Mouse (Mus musculus) heart, embryonic 13.5 days (tissue): ENCODE measurements at regions not wholly inside any gene's neighbourhood (a gene's known extent, or its start where the extent isn't known, plus 50 kb on each side); places are given as distances from the start of the nearest gene placed in this dataset.
A peak's percentile ranks its signal among the peaks of the same experiment; 100 is the strongest.

Source experiments
- ATAC-seq: fragments of 200-750 bp; cut with Nextera tagmentation; 2 replicates; pipeline ENCODE4 v1.8.0; 2017; ENCODE audit warnings: moderate TSS enrichment; ENCODE audit not compliant: insufficient number of reproducible peaks, low FRiP score, low TSS enrichment; ENCODE audit errors: extremely low read depth
- H3K27ac ChIP-seq: fragments of 300-500 bp; sonication (generic); replicated peaks from 2 replicates; pipeline ENCODE4 v1.5.1; 2015; ENCODE audit warnings: moderate library complexity, mild to moderate bottlenecking, inconsistent platforms
- H3K27me3 ChIP-seq: fragments of 300-500 bp; sonication (generic); replicated peaks from 2 replicates; pipeline ENCODE4 v1.6.1; 2015; ENCODE audit warnings: mild to moderate bottlenecking, inconsistent platforms
- H3K36me3 ChIP-seq: fragments of 300-500 bp; sonication (generic); 2 replicates; pipeline ENCODE4 v1.6.1; 2015; ENCODE audit warnings: mild to moderate bottlenecking, inconsistent platforms
- H3K4me1 ChIP-seq: fragments of 300-500 bp; sonication (generic); 2 replicates; pipeline ENCODE4 v1.6.1; 2015; ENCODE audit warnings: inconsistent platforms
- H3K4me2 ChIP-seq: fragments of 300-500 bp; sonication (generic); 2 replicates; pipeline ENCODE4 v1.6.1; 2015; ENCODE audit warnings: inconsistent platforms, mild to moderate bottlenecking, moderate library complexity
- H3K4me3 ChIP-seq: fragments of 300-500 bp; sonication (generic); 2 replicates; pipeline ENCODE4 v1.5.1; 2015; ENCODE audit warnings: moderate library complexity, mild to moderate bottlenecking, inconsistent platforms
- H3K9ac ChIP-seq: fragments of 300-500 bp; sonication (generic); 2 replicates; pipeline ENCODE4 v1.6.1; 2015; ENCODE audit warnings: inconsistent platforms, mild to moderate bottlenecking, moderate library complexity
- H3K9me3 ChIP-seq: fragments of 300-500 bp; sonication (generic); 2 replicates; pipeline ENCODE4 v1.6.1; 2016; ENCODE audit warnings: inconsistent platforms
- WGBS: fragments of 180-500 bp; shearing (Covaris S2); methylation state at CpG from one replicate; pipeline ENCODE4 v1.1.7; 2015; ENCODE audit warnings: mixed read lengths; 5-methylcytosine and 5-hydroxymethylcytosine counted together

DNA sequence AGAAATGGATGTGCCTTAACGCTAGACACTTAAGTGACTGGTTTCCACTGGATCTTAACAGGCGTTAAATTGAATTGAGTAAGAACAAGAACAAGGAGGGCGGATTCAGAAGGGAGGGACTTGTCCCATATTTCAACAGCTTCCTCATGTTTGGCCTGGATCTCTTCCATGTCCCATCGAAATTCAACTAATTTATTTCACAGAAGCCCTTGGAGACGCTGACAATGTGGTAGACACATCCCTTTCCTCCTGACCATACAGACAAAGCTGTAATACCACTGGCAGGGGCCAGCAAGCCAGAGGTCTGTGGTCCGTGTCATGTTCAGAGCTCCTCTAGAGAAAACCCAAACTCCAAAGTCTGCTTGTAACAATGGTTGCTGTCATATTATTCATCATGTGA is 147.2 kb downstream of the Dact1 start:
- ATAC-seq = no peak
- Histone ChIP-seq H3K36me3 (no peaks in the 10 kb centered on the region), H3K4me1 (peaks cover 23% of the 10 kb centered on the region; the same call in 1 of the 2 replicates), H3K4me2 (no peak overlapping the region), H3K27ac (no peak overlapping the region), H3K4me3 (no peak overlapping the region), H3K9ac (no peak overlapping the region), H3K9me3 (no peaks in the 10 kb centered on the region), H3K27me3 (peaks cover 17% of the 10 kb centered on the region; the same call in 1 of the 2 replicates)
- WGBS = 65% methylated on average over 6 of the region's 6 CpGs

DNA sequence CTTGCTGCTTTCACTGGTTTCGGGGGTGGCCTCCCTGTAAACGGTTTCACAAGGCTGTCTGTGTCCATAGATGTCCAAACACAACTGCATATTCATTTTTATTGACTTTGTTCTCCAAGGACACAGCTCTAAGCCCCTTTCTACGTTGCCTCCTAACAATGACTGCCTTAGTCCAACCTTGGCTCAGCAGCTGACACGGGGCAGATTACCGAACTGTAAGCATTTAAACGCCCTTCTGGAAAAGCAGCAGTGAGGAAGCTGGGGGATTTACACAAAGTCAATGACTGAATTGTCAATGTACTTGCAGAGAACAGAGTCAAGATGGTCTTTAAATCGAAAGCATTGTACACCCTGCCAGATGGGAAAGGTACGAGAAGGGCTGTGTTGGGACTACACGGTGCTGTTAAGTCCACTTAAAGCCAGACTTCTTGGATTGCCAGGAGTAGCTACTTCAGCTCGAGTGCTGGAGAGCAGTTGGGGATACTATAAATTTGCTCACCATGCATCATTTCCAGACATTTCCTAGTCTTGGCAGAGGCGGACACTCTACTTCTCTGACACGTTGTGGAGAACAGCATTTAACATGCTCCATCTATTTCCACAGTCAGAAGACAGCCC is 149.0 kb downstream of the Dact1 start:
- H3K9me3 ChIP-seq = no peaks in the 10 kb centered on the region
- H3K36me3 ChIP-seq = no peaks in the 10 kb centered on the region
- peaks cover 23% of the 10 kb centered on the region; the same call in 1 of the 2 replicates for H3K4me1 ChIP-seq
- no peak overlapping the region for H3K4me2 ChIP-seq
- H3K27me3 ChIP-seq = peaks cover 24% of the 10 kb centered on the region; the same call in 1 of the 2 replicates
- H3K4me3 ChIP-seq = no peak overlapping the region
- WGBS = 60% methylated on average over 12 of the region's 12 CpGs
- H3K27ac ChIP-seq = no peak overlapping the region
- no peak overlapping the region for H3K9ac ChIP-seq
- ATAC-seq = no peak

DNA sequence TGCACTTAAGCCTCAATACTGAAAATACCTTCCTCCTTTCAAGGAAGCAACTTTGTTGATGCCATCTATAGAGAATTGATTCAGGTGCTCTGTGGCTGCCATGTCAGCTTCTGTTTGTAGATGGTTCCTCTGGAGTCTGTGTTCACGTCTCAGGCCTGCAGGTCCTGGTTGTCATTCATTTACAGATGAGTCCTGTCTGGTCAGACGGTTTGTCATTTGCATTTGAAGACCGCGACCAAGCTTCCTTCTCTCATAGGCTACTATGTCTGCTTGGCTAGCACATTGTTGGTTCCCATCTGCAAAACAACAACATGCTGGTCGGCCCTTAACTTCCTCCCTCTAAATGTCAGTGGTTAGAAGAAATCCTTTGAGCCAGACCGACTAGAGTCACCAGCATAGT is 151.0 kb downstream of the Dact1 start:
- Histone ChIP-seq H3K36me3 (no peaks in the 10 kb centered on the region), H3K27me3 (peaks cover 32% of the 10 kb centered on the region)
- 64% methylated on average over 6 of the region's 6 CpGs for WGBS

DNA sequence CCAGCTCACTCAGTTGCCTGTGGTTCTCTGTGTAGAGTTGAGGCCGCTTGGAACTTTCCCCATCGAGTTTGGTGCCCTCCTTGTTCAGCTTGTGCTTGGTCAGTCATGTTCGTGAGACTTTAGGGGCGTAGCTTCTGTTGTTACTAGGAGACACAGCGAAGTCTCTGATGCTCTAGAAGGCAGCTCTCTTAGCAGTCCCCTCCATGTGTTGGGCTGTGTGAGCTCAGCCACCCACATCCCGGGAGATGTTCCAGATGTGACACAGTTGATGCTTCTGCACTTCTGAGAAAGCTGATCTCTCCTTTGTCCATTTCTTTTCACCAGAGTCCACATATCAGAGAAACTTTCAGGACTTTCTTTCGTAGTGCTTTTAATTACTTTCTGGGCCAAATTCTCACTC is 158.1 kb downstream of the Dact1 start:
- ATAC-seq = no peak
- Histone ChIP-seq H3K9me3 (no peaks in the 10 kb centered on the region), H3K27me3 (peaks cover 38% of the 10 kb centered on the region), H3K36me3 (no peaks in the 10 kb centered on the region), H3K4me2 (no peak overlapping the region), H3K27ac (0 out of 2 replicates have a peak overlapping the region, but pooled peaks have one; percentile 17), H3K9ac (no peak overlapping the region), H3K4me3 (no peak overlapping the region), H3K4me1 (peaks cover 32% of the 10 kb centered on the region)
- WGBS = 71% methylated on average over 7 of the region's 7 CpGs

More for the DNA sequence above, 151.0 kb downstream of the Dact1 start:
- no peak overlapping the region for H3K4me3 ChIP-seq
- ATAC-seq = no peak
- H3K9me3 ChIP-seq = no peaks in the 10 kb centered on the region
- no peak overlapping the region for H3K9ac ChIP-seq
- no peak overlapping the region for H3K4me2 ChIP-seq
- no peak overlapping the region for H3K27ac ChIP-seq
- peaks cover 23% of the 10 kb centered on the region; the same call in 1 of the 2 replicates for H3K4me1 ChIP-seq

DNA sequence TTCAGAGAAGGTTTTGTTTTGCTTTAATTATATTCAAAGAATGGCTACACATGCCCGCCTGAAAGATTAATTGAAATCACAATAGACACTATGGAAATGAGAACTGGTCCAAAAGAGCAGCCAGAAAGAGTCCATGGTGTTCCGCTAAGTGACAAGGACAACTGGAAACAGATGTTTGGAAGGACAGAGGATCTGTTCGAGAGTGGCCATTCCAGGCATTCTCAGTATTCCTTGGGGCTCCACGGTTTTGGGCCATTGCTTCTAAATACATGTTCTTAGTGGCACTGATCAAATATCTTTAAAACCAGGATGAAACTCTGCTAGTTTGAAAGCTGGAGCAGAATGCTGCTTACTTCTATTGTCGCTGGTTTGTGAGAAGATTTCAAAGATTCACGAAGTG is 158.6 kb downstream of the Dact1 start:
- Histone ChIP-seq H3K27me3 (peaks cover 38% of the 10 kb centered on the region), H3K9me3 (no peaks in the 10 kb centered on the region), H3K36me3 (no peaks in the 10 kb centered on the region), H3K4me2 (no peak overlapping the region), H3K4me3 (no peak overlapping the region), H3K9ac (no peak overlapping the region), H3K4me1 (peaks cover 32% of the 10 kb centered on the region), H3K27ac (0 out of 2 replicates have a peak overlapping the region, but pooled peaks have one; percentile 17)
- WGBS = 60% methylated on average over 6 of the region's 6 CpGs
- ATAC-seq = no peak

DNA sequence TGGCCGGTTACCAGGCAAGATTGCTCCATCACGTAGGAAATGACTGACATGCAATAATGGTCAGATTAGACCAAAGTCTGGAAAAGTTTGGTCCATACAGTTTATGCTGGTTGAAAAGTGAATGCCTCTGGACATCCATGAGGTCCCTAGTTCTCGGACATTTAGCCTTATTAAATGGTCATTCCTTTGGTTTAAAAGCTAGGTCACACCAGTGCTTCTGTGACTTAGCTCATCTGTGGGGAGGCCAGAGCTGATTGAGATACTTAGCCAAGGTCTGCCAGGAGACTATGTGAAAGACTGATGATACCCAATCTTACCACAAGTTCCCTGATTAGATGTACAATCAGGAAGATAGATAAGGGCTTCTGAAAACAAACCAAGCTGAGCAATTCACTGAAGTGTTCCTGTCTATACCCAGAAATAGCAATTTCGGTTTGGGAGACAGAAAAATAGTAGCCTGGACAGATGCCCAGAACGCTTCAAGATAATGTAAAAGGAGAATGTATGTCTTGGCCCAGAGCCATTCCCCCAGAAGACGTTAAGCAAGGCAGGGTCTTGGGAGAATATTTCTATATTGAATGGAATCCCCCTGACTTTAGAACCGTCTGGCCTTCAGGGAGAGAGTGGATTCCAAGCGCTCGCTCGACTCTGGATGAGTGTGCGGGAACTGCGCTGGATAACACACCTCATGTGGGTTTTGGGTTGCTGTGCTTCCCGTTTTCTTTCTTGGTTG is 161.5 kb downstream of the Dact1 start:
- peak; percentile 42; the same call in 1 of the 2 replicates for ATAC-seq
- Histone ChIP-seq H3K27me3 (peaks cover 34% of the 10 kb centered on the region), H3K36me3 (no peaks in the 10 kb centered on the region), H3K4me3 (no peak overlapping the region), H3K4me2 (no peak overlapping the region), H3K9me3 (no peaks in the 10 kb centered on the region), H3K27ac (peak overlapping the region; percentile 65), H3K4me1 (peaks cover 43% of the 10 kb centered on the region), H3K9ac (no peak overlapping the region)
- WGBS = 47% methylated on average over 13 of the region's 13 CpGs

DNA sequence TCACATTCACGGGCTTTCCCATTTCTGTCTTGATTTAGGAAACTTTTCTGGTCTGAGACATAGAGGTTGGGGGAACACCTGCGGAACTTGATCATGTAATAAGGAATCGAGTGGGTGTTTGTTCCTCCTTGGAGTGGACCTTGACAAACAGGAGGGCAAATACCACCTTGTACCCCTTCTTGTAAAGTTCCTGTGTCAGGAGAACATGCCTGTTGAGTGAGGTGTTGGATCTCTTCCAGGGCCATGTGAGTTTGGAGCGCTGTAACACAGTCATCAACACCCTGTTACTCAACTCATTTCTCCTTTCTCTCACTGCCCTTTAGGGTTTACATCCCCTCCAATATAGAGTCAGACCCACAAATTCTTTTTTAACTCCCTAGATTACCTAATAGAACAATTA is 162.0 kb downstream of the Dact1 start:
- Histone ChIP-seq H3K9ac (no peak overlapping the region), H3K4me1 (peaks cover 45% of the 10 kb centered on the region), H3K36me3 (no peaks in the 10 kb centered on the region), H3K4me3 (no peak overlapping the region), H3K9me3 (no peaks in the 10 kb centered on the region), H3K4me2 (no peak overlapping the region), H3K27me3 (peaks cover 32% of the 10 kb centered on the region), H3K27ac (peak overlapping the region; percentile 65)
- 58% methylated on average over 4 of the region's 4 CpGs for WGBS
- ATAC-seq = no peak

DNA sequence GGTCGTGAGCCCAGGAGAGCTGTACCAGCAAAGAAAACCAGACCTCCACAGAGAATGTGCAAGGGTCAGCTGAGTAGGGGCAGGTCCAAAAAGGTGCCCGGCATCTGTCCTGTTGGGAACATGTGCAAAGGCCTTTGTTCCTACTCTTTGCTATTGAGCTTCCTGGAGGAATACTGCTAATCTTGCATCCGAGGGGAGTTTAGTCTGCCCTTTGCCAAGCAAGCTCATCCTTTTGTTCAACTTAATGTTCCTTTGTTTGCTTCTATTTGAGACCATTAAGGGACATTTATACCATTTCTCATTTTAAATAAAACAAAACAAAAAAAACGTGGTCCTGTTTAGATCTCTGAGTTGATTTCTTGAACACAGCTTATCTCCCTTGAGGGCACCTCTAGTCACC is 166.6 kb downstream of the Dact1 start:
- ATAC-seq = no peak
- Histone ChIP-seq H3K9me3 (no peaks in the 10 kb centered on the region), H3K36me3 (no peaks in the 10 kb centered on the region), H3K27me3 (peaks cover 16% of the 10 kb centered on the region), H3K4me1 (peaks cover 50% of the 10 kb centered on the region), H3K9ac (no peak overlapping the region), H3K4me2 (no peak overlapping the region), H3K4me3 (no peak overlapping the region), H3K27ac (peak overlapping the region; percentile 15; the same call in 1 of the 2 replicates)
- WGBS = 40% methylated on average over 4 of the region's 4 CpGs

DNA sequence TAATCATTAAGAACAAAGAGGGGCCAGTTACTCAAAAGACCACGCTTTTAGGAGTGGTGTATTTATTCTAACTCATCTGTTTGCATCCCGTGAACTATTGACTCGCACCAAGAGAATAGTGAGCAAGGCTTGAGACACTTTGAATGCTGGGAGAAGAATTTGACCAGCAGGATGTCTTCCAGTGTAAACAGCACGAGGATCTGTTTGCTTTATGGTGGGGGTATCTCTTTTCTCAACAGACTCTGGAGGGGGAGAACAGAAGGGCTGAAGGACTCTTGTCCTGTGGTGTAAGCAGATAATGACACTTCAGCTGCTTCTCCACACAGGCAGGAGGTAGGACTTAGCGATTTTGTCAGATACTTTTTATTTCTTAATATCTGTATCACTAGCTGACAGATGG is 168.0 kb downstream of the Dact1 start:
- H3K4me3 ChIP-seq = no peak overlapping the region
- H3K9me3 ChIP-seq = no peaks in the 10 kb centered on the region
- no peak overlapping the region for H3K27ac ChIP-seq
- H3K4me2 ChIP-seq = no peak overlapping the region
- H3K36me3 ChIP-seq = no peaks in the 10 kb centered on the region
- ATAC-seq = no peak
- WGBS = 33% methylated on average over 5 of the region's 5 CpGs
- peaks cover 52% of the 10 kb centered on the region for H3K4me1 ChIP-seq
- no peak overlapping the region for H3K9ac ChIP-seq
- H3K27me3 ChIP-seq = peaks cover 16% of the 10 kb centered on the region

DNA sequence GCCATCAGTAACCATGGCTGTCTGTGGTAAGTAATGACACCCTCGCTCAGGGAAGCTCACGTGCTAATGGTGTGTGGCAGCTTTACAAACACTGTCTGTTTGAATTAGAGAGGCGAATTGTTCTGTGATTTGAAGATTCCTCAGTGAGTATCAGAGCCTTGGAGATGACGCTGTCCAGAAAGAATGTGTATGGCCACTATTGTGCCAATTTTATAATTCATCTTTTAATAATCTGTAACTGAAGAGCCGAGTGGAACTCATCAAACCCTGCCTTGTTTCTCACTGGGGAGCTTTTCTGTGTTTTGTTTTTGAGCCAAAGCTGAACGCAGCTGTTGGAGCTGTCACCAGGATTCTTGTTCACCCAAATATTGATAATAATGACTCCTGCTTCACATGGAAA is 171.7 kb downstream of the Dact1 start:
- Histone ChIP-seq H3K9ac (no peak overlapping the region), H3K27me3 (0 out of 2 replicates have a peak, but pooled peaks cover 3% of the 10 kb centered on the region), H3K27ac (no peak overlapping the region), H3K9me3 (no peaks in the 10 kb centered on the region), H3K36me3 (no peaks in the 10 kb centered on the region), H3K4me3 (no peak overlapping the region), H3K4me1 (peaks cover 52% of the 10 kb centered on the region), H3K4me2 (no peak overlapping the region)
- 60% methylated on average over 6 of the region's 6 CpGs for WGBS
- no peak for ATAC-seq

DNA sequence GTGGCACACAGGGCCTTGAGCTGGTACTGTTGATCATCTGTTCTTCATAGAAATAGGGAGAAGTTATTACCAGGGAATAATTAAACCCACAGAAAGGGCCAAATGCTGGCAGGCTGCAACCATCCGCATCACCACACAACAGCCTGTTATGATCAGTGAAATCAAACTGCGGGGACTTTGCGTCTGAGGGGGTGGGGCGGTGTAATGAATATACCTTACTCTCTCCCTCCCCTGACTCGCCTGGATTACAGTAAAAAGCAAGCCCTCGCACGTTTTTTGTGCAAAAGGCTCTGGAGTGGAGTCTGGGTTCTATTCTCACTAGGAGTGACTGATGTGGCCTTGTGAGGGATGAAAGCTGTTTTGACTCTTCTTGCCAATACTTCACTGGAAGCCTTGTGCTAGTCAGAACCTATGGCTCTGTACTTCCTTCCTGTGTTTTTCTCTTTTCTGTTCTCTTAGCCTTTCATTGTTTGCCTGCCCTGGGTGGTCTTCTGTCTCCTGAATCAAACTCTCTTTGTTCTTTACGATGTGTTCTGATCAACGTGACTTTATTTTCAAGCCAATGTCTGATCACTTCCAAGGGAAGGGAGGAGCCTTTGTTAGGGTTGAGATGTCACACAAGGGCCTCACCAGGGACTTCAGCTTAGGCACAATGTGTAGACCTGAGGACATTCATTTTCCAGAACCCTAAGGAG is 172.4 kb downstream of the Dact1 start:
- Histone ChIP-seq H3K9me3 (no peaks in the 10 kb centered on the region), H3K4me2 (no peak overlapping the region), H3K4me1 (peaks cover 52% of the 10 kb centered on the region), H3K9ac (no peak overlapping the region), H3K27ac (peak overlapping the region; percentile 63), H3K4me3 (no peak overlapping the region), H3K27me3 (0 out of 2 replicates have a peak, but pooled peaks cover 3% of the 10 kb centered on the region), H3K36me3 (no peaks in the 10 kb centered on the region)
- 67% methylated on average over 9 of the region's 9 CpGs for WGBS
- no peak for ATAC-seq
